Mouse (Mus musculus): ENCODE results near the gene Smg6.
A peak's percentile ranks its signal among the peaks of the same experiment; 100 is the strongest.

Smg6 gene

GRCm38 (mm10) chr11:74927236-74927725 is 1.7 kb downstream of the Smg6 start:
- DNase-seq (ENCODE audit: low read depth, low spot score) = no peak

GRCm38 (mm10) chr11:74929111-74929510 is 3.5 kb downstream of the Smg6 start:
- no peak for DNase-seq (ENCODE audit: low read depth, low spot score)

- DNase-seq (ENCODE audit: low read depth, low spot score) = no peak
These were observed 4.8 kb downstream of the Smg6 start for GRCm38 (mm10) chr11:74930391-74930790.

GRCm38 (mm10) chr11:74946348-74946747 is 20.7 kb downstream of the Smg6 start:
- peak; percentile 69 for DNase-seq (ENCODE audit: low read depth, low spot score)

GRCm38 (mm10) chr11:74954901-74955300 is 29.3 kb downstream of the Smg6 start:
- DNase-seq (ENCODE audit: low read depth, low spot score) = peak; percentile 18

- DNase-seq (ENCODE audit: low read depth, low spot score) = no peak
These were observed 30.4 kb downstream of the Smg6 start for GRCm38 (mm10) chr11:74956006-74956405.

- no peak for DNase-seq (ENCODE audit: low read depth, low spot score)
These were observed 32.0 kb downstream of the Smg6 start for GRCm38 (mm10) chr11:74957600-74957999.

GRCm38 (mm10) chr11:74959501-74959900 is 33.9 kb downstream of the Smg6 start:
- peak; percentile 13 for DNase-seq (ENCODE audit: low read depth, low spot score)

- DNase-seq (ENCODE audit: low read depth, low spot score) = peak; percentile 64
These were observed 34.5 kb downstream of the Smg6 start for GRCm38 (mm10) chr11:74960031-74960551.

- no peak for DNase-seq (ENCODE audit: low read depth, low spot score)
These were observed 36.3 kb downstream of the Smg6 start for GRCm38 (mm10) chr11:74961953-74962352.

- DNase-seq (ENCODE audit: low read depth, low spot score) = no peak
These were observed 37.3 kb downstream of the Smg6 start for GRCm38 (mm10) chr11:74962846-74963407.

GRCm38 (mm10) chr11:74965516-74965915 is 39.9 kb downstream of the Smg6 start:
- no peak for DNase-seq (ENCODE audit: low read depth, low spot score)

- peak; percentile 45 for DNase-seq (ENCODE audit: low read depth, low spot score)
These were observed 47.9 kb downstream of the Smg6 start for GRCm38 (mm10) chr11:74973290-74974157.

GRCm38 (mm10) chr11:74974615-74975014 is 49.0 kb downstream of the Smg6 start:
- DNase-seq (ENCODE audit: low read depth, low spot score) = no peak

- no peak for DNase-seq (ENCODE audit: low read depth, low spot score)
These were observed 51.4 kb downstream of the Smg6 start for GRCm38 (mm10) chr11:74976835-74977687.

- DNase-seq (ENCODE audit: low read depth, low spot score) = peak; percentile 87
These were observed 55.8 kb downstream of the Smg6 start for GRCm38 (mm10) chr11:74981464-74981863.

GRCm38 (mm10) chr11:74982241-74982640 is 56.6 kb downstream of the Smg6 start:
- no peak for DNase-seq (ENCODE audit: low read depth, low spot score)

GRCm38 (mm10) chr11:74988162-74988561 is 62.5 kb downstream of the Smg6 start:
- no peak for DNase-seq (ENCODE audit: low read depth, low spot score)

- no peak for DNase-seq (ENCODE audit: low read depth, low spot score)
These were observed 63.4 kb downstream of the Smg6 start for GRCm38 (mm10) chr11:74989047-74989446.

- DNase-seq (ENCODE audit: low read depth, low spot score) = no peak
These were observed 64.9 kb downstream of the Smg6 start for GRCm38 (mm10) chr11:74990501-74990900.

- DNase-seq (ENCODE audit: low read depth, low spot score) = no peak
These were observed 65.7 kb downstream of the Smg6 start for GRCm38 (mm10) chr11:74991290-74991689.
